Mouse (Mus musculus): Measurements from ENCODE around the gene Elmsan1.
A peak's percentile ranks its signal among the peaks of the same experiment; 100 is the strongest.

The Elmsan1 gene

DNA sequence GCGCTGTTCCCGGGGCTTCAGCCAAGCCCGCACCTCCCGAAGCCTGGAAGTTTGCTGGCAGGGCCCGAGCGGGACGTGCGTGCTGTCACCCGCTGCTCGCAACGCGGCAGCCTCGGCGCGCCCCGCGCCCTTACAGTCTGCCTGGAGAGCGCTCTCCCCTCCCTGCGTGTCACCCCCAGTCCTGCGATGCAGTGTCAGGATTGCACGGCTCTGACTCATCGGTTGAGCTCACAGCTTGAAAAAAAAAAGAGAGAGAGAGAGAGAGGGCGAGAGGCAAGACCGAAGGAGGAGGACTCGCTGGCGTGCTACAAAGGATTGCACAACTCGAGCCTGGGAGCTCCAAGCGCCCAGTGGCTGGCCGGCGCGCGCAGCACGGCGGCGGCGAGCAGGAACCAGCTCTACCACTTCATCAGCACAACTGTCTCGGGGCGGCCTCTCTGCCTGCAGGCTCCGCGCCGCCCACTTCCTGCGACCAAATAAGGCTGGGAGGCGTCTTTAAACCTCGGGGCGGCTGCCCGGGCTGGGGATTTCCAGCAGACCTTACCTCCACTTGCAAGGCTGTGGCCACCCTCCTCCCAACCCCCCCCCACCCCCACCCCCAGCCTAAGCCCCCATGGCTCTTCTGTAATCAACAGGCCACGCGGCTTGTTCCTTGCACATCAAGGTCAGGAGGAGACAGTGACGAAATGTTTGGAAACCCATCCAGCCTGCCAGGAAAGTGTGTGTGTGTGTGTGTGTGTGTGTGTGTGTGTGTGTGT is 24.9 kb downstream of the Elmsan1 start:
- DNase-seq (ENCODE audit: low spot score in 2 of 2) = peak; percentile 87 to 95

DNA sequence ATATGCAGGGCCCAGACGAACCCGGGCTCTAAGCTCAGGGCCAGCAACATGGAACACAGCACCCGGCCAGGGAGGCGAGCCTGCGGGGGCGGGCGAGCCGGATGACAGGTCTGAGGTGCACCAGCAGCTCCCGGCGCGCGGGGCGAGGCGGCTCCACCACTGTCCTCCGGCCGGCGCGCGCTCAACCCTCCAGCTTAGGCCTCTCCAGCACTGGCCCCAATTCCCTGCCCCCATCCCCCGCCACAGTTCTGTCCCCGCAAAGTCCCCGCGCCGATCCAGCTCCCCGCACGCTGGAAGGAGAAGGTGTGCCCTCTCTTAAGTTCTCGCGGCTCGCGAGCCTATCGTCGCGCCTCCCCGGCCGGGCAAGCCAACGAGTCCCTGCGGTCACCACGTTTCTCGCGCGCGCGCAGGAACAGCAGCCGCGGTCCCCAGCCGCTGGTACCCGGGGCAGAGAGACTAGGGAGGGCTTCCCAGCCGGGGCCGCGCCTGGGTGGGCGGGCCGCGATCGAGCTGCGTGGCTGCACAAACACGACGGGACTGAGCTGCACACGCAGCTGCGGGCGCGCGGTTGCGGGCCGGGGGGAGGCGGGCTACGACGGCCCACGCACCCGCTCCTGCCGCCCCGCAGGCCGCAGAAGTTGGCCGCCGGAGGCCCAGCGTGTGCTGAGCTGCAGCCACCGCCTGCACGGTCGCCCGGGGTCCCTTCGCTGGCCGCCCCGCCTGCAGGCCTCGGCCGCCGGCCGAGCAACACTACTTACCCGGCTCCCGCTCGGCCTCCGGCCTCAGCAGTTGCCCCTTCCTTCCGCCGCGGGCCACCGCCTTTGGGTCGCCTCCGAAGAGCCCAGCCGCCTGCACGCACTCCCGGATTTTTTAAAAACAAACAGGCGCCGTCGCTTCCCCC is 25.7 kb downstream of the Elmsan1 start:
- peak; percentile 77 to 85 for DNase-seq (ENCODE audit: low spot score in 2 of 2)

DNA sequence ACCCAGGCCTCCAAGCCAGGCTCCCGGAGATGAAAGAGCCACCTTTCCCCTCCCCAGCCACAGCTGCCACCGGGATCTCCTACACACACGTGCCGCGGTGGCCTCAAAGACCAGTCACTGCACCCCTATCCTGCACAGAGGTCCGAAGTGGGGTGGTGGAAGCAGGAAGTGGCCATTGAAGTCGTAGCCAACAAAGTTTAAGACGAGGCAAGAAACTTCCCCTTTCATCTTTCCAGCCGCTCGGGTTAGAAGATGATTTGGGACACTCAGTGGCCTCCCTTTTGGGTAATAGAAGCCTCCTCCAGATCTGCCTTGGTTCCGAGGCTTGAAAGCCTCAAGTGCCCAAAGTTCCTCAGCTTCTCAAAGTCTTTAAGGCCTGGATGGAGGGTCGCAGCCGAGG is 26.4 kb downstream of the Elmsan1 start:
- DNase-seq (ENCODE audit: low spot score in 2 of 2) = peak; percentile 54 to 64

DNA sequence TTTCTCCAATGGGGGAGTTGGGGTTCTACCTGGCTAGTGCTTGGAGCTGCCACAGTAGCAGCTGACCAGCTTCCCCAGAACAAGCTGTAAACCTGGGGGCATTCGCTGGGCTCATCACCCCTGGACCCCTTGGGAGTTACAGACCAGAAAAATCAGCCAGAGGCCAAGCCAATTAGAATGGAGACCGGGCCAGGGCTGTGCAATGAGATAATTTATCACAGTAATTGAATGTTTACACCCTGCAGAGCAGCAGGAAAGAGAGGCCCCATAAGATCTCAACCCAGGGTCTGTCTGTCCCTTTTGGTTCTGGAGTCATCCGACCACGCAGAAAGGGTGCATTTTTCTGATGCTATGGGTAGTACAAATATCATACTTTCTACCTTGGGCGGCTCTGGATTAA is 26.9 kb downstream of the Elmsan1 start:
- no peak for DNase-seq (ENCODE audit: low spot score in 2 of 2)

DNA sequence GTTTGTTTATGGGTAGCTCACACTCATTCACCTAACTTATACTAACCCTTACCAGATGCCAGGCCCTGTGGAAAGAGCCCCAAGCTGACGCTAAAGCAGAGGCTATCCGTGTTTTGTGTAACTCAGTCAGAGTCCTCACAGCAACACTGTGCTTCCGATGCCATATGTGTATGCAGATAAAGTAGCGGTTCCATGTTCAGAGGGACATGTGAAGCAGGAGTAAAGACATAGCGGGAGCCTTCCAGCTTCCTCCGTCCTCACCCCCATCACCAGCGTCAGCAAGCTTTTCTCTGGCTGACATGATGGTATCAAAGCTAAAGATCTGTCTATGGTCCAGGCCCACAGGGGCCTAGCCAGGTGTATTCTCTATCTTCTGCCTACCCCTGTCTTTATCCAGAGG is 27.5 kb downstream of the Elmsan1 start:
- DNase-seq (ENCODE audit: low spot score in 2 of 2) = peak in 1 of 2 experiments; percentile 34

DNA sequence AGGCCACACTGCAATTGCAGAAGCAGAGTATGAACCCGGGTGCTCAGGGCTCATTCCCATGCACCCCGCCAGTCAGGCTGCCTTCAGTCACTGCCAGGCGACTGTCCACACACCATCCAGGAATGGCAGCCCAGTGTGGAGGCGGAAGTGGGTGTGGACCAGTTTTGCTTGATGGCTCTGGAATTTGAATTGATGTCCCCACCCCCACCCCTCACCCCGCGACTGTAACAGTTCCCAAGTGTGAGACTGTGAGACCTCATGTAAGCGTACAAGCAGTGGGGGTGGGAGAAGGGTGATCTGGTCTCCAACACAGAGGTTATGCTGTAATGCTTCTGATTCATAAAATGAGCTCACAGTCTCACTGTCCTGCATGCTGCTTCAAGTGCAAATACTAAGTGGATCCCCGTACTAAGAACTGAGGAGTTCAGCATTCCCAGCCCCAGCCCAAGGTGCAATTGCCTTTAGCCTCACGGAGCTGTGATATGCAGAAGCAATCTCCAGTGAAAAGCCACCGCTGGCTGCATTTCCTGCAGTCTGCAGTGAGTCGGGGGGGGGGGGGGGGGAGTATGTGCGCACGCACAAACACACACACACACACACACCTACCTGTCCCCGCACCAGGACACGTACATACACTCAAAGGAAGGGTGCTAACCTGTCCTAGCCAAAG is 28.4 kb downstream of the Elmsan1 start:
- DNase-seq (ENCODE audit: low spot score in 2 of 2) = peak in 1 of 2 experiments; percentile 9

DNA sequence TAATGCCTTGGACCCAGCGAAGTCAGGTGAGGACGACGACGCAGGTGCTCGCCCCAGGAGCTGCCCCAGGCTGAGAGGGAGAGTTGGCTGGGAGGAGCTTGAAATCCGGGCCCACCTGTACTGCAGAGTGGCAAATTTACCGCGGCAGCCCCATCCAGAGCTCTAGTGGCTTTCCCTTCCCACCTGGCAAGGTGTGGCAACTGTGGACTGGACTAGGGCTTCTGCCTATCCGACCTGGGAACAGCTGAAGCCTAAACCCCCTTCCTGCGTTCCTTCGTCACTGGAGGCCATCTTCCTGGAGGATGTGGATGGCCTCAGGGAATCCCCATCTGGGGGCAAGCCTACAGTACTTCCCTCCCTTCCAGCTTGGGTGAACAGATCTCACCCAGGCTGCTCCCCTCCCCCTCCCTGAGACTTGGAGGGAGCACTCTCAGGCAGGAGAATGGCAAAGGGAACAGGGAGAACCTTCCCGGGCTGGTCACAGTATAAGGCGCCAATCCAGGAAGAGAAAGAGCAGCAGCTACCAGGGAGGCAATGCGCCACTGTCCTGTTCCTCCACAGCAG is 29.7 kb downstream of the Elmsan1 start:
- no peak for DNase-seq (ENCODE audit: low spot score in 2 of 2)

DNA sequence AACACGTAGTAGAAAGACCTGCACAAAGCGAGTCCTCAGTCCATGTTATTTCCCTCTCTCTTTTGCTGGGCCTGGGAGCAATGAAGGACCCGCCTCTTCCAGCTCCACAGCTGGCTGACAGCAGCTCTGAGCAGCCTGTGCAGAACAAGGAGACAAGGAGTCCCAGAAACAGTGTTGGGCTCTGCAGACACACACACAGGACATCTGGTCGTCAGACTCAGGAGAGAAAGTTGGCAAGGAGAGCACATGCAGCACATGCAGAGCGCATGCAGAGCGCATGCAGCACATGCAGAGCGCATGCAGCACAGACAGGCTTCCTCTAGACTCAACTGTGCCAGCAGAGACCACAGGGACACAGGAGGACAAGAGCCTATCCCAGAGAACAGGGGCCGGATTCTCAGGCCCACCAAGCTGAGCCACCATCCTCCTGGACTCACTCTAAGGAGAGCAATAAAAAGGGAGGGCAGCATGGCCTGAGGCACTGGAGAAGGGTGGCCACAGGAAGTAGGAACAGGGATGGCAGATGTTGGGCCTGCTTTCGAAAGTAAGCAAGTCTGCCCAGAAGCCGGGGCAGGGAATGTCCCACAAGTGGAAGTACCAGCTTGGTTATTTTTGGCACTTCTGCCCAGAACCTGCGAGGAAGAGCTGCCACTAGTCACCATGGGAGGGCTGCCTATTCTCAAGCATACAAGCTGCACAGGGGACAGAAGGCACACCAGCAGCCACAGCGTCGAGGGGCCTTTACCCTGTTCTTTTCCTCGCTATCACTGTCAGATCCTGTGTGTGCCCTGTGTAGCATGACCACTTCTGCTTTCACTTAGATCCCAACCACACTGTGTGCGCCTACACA is 30.7 kb downstream of the Elmsan1 start:
- peak in 1 of 2 experiments; percentile 52 for DNase-seq (ENCODE audit: low spot score in 2 of 2)

DNA sequence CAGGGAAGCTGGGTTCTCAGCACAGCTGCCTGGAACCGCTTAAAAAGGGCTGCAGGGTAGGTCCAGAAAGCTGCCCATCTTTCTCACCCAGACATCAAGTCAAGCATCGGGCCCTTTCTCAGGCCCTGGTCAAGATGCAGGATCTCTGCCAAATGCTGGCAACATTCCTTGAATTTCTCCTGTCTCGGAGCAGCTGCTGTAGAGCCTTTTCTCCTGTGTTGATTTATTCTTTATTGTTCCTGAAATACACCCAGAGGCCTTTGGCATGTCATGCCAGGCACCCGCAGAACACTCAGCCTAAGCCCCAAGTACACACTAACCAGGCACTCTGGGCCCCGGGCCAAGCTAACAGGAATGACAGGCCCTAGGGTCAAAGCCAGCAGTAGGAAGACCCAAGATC is 31.7 kb downstream of the Elmsan1 start:
- no peak for DNase-seq (ENCODE audit: low spot score in 2 of 2)

DNA sequence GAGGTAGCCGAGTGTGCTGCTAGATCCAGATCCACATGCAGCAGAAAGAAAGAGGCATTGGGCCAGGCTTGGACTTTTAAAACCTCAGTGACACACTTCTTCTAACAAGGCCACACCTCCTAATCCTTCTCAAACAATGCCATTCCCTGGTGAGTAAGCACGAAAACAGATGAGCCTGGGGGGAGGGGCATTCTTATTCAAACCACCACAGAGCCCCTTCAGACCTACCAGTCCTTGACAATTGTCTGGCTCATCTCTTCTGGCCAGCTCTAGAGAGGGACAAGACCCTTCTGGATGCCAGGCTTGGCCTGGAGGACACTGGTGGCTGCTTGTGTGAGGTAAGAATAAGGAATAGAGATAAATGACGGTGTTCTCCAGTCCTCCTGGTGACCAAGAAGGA is 32.1 kb downstream of the Elmsan1 start:
- no peak for DNase-seq (ENCODE audit: low spot score in 2 of 2)

DNA sequence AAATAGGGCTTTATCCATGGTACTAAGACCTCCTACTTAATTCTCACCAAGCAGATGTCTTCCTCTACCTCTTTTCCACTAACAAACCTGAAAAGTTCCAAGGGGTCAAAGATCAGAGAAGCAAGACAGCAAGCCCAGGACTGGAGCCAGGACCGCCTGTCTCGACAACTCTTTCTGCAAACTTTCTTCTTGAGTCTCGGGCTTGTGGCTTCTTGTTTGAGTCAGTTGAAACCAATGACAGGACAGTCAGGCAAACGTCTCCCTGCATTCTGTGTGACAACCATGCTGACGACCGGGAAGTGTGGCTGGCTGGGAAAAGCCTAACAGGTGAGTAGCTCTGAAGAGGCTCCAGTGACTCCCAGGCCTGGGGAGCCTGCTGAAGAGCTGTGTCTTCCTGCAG is 33.1 kb downstream of the Elmsan1 start:
- no peak for DNase-seq (ENCODE audit: low spot score in 2 of 2)

DNA sequence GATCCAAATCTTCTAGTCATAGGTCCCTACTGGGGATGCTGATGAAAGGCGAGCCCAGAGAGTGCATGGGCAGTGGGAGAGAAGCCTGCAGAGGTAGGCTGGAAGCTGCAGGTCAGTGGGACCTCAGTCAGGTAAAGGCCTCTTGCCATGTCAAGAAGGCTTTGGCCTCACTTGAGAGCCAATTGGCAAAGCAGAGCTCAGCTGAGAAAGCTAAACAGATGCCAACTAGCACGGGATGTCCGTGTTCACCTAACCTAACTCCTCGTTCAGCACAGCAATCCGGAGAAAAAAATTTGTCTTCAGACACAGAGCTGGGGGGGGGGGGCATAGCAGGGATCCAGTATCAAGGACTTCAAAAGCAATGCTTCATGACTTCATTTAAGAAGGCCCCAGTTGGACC is 33.7 kb downstream of the Elmsan1 start:
- DNase-seq (ENCODE audit: low spot score in 2 of 2) = no peak

DNA sequence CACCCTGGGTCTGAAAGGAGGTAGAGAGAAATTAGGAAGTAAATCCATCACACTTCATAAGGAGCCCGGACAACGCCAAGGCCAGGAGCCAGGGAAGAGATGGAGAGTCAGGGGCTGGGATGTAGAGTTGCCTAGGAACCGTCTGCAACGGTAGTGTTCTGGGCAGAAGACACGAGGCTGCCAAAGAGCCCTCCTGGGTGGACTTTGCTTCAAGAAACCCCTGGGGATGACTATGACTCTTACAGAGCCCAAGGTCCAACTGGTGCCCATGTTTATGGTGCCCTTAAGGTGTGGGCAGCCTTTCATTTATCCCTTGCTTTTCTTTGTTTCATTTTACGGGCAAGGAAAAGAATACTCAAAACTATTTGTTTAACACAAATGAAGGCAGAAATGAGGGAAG is 36.7 kb downstream of the Elmsan1 start:
- no peak for DNase-seq (ENCODE audit: low spot score in 2 of 2)

DNA sequence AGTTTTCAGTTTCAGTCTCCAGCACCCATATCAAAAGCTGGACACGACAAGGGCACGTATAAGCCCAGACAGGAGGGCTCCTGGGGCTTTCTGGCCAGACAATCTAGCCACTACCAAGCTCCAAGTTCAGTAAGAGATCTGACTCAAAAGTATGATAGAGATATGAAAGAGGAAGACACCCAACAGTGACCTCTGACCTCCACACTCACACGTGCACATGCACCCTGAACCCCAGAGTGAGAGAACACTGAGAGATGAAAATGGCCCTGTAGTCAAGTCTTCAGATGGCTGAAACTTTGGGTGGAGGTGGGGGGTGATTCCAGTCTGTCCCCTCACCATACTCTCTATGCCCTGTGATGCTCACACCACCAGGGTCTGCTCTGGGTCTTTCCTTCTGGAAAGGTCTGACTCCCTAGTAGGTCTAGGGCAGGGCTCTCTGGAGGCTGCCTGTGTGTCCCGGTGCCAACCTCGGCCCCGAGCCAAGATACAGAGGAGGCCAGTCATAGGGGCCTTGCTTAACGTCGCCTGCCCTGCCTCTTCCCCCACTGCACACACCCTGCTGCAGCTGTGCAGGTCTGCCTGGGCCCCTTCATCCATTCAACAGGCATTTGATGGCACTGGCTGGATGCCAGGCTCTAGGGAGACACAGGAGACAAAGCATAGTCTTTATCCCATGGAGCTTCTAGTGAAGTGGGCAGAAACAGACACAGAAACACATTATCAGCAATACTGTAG is 37.8 kb downstream of the Elmsan1 start:
- peak in 1 of 2 experiments; percentile 87 for DNase-seq (ENCODE audit: low spot score in 2 of 2)

DNA sequence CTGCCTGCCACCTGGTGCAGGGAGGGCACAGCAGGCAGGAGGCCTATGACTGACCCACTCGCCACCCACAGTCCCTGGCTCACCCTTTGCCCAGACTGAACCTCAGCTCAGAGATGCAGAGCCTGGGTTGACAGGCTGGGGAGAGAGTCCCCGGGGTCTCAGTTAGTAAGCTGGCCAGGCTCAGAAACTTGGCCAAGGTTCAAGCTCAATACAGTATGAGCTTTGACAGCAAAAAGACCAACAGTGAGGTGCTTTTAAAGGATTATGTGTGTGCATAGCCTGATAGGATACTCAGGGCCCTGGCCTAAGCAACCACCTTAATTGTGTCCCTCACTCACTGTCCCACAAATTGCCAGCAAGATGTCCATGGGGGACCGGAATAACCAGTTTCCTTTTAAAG is 38.6 kb downstream of the Elmsan1 start:
- no peak for DNase-seq (ENCODE audit: low spot score in 2 of 2)

DNA sequence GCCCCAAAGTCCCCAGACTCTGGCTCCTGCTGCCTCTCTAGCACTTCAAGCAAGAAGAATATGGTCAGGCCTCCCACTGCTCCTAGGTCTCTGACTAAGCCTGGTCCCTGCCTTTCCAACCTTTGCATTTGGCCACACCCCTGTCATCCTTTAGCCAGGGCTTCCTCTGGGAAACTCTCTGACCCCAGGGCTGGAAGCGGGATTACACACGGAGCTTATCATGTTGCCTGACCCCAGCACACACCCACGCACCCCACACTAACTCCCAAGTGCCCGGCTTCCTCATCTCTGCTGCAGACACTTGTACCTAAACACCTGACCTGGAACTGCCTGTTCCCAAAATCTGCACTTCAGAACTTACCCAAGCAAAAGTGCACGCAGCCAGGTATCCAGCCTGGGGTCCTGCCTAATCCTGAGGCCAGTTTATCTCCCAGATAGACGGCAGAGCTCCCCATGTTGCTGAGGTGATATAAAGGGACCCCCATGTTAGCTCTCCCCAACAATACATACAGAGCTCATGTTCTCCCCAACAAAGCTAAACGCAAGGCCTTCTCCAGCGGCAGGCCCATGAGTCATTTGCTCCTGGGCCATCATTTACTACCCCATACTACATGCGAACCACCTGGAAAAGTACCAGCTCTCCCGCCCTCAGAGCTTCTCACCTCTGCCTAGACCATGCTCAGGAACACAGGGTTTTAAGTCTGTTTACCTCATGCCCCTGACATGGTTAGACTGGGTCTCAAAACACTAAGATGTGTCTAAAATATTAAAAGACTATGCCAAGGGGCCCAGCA is 39.8 kb downstream of the Elmsan1 start:
- peak in 1 of 2 experiments; percentile 33 for DNase-seq (ENCODE audit: low spot score in 2 of 2)

DNA sequence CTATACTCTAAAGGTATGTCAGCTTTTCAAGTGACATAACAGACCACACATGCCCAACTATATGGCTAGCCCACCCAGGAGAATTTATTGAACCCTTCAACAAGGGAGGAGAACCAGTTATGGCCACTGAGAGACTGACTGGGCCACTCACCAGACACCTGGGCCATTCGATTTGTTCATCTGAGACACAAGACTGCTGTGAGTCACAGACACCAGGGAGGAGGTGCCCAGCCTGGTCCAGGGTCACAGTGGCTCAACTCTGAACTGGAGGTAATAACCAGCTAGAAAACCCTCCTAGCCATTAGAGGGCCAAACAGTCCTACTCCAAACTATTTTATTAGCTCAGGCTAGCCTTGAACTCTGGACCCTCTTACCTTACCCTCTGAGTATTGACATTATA is 40.6 kb downstream of the Elmsan1 start:
- peak in 1 of 2 experiments; percentile 28 for DNase-seq (ENCODE audit: low spot score in 2 of 2)

DNA sequence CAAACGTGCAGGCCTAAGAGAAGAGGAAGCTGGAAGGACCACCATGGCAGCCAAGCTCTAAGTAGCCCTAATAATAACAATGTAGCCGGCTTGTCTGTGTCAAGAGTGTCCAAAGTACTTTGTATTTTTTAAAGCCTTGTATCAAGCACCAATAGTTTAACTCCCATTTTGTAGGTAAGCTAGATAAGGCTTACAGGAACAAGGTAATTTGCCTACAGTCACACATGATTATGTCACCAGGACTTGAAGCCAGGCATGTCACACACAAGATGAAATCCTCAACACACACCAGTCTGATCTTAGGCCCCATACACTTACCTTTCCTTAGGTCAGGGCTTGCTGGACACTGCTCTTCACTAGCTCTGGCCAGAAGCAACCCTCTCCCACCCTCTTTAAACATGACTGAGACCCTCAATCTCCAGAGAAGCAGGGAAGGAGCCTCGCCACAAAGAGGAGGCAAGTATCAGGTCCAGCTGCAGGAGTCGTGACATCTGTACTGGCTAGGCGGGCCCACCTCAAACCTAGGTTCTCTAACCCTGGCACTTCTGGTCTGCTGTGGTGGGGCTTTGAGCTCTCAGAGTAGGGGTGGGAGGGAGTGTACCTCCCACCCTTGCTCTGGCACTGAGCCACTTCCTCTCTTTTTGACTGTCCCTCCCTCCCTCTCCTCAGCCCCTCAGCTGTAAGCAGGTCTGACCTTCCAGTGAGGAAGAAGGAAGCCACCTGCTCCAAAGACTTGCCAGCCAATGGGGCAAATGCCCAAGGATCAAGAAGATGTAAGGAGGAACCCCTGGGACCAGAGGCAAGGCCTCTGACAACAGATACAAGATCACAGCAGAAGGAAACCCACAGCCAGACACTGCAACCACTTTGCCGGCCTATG is 41.6 kb downstream of the Elmsan1 start:
- peak in 1 of 2 experiments; percentile 64 for DNase-seq (ENCODE audit: low spot score in 2 of 2)
